Mouse (Mus musculus): ENCODE measurements around the gene Inppl1. TPM values are rescaled to one million over a fixed set of nuclear protein-coding genes. Genes with fewer than 3 reads are reported as not detected.
A peak's percentile ranks its signal among the peaks of the same experiment; 100 is the strongest.

The Inppl1 gene
- 53.0 and 108 TPM in 2 replicates for polyA plus RNA-seq (2012; rRNA removed)

DNA sequence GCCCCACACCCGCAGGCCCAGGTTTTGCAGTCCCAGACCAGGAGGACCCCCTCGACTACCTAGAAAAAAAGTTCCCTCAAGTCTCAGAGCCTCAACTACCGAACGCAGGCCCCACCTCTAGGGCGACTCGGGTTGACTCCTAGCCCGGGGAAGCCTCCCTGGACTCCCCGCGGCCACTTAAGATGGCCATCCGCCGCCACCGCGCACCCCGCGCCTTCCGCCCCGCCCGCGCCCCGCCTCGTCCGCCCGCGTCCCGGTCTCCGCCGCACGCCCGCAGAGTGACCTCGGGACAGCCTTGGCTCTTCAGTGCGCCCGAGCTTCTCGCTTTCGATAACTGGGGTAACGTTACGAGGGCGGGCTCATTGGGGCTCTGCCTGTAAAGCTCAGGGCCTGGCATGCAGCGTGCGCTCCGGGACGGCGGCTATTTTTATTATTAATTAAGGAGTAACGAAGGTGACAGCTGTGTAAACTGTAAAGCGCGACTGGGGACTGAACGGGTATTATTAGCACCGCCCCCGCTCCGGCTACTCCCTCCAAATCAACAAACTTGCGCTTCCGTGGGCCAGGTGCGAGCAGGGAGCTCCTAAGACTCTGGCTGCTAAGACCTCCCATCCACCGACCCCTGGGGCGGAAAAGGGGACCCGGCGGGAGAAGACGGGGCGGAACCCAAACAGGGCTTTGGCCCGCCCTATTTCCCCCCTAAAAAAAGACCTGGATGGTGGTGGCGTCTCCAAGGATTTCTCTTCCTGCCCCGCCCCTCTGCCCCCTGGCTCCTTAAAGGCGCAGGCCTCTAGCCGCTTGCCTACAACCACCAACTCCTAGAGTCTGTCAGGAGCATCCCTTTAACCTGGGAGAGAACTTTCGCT lies at the start of gene Inppl1:
TSS of gene Inppl1 (minus strand) at position 624 of the 866 bp plus-strand sequence.
- WGBS: under 1% methylated on average over 64 of the region's 64 CpGs
- Histone ChIP-seq H3K4me3 (ENCODE audit: low read depth, low read length) (peak within 1 kb of the TSS; percentile 96), H3K36me3 (ENCODE audit: control insufficient read depth, insufficient read depth, low read length) (peaks cover 12% of the 10 kb centered on the region), H3K27me3 (ENCODE audit: control insufficient read depth, insufficient read depth, low read length) (no peaks in the 10 kb centered on the region), H3K4me1 (ENCODE audit: control insufficient read depth, insufficient read depth, insufficient read length, low read length) (no peaks in the 10 kb centered on the region; the same call in 1 of the 2 replicates), H3K27ac (ENCODE audit: insufficient read depth, low read depth, low read length) (peak within 1 kb of the TSS; percentile 90)
- TF ChIP-seq POLR2A (IDR thresholded peaks at IDR 0.05; ENCODE audit: low read depth, low read length): peak; percentile 12; the same call in 1 of the 2 replicates
- TF ChIP-seq CTCF (IDR thresholded peaks at IDR 0.05; ENCODE audit: extremely low read depth, insufficient read length, insufficient replicate concordance, low read depth, low read length): peak; percentile 47; the same call in 1 of the 2 replicates

DNA sequence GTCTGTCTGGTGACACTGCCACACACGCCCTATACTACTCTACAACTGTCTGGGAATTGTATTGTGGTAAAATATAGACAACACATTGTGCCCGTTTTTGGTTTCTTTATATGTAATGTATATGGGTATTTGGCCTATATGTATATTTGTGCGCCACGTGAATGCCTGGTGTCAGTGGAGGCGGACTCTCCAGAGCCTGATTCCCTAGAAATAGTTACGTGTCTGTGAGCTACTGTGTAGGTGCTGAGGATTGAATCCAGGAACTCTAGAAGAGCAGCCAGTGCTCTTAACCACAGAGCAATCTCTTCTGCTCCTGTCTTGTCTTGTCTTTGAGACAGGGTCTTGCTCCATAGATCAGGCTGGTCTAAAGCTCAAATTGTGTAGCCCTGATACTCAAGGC lies 48.2 kb upstream of the Inppl1 start:
- no peaks in the 10 kb centered on the region for H3K27me3 ChIP-seq (ENCODE audit: control insufficient read depth, insufficient read depth, low read length)
- H3K27ac ChIP-seq (ENCODE audit: insufficient read depth, low read depth, low read length): no peak overlapping the region
- no peak overlapping the region for H3K4me3 ChIP-seq (ENCODE audit: low read depth, low read length)
- no peaks in the 10 kb centered on the region for H3K36me3 ChIP-seq (ENCODE audit: control insufficient read depth, insufficient read depth, low read length)
- 86% methylated on average over 6 of the region's 6 CpGs for WGBS
- TF ChIP-seq POLR2A (IDR thresholded peaks at IDR 0.05; ENCODE audit: low read depth, low read length) (no peak), CTCF (IDR thresholded peaks at IDR 0.05; ENCODE audit: extremely low read depth, insufficient read length, insufficient replicate concordance, low read depth, low read length) (no peak)
- no peaks in the 10 kb centered on the region for H3K4me1 ChIP-seq (ENCODE audit: control insufficient read depth, insufficient read depth, insufficient read length, low read length)

DNA sequence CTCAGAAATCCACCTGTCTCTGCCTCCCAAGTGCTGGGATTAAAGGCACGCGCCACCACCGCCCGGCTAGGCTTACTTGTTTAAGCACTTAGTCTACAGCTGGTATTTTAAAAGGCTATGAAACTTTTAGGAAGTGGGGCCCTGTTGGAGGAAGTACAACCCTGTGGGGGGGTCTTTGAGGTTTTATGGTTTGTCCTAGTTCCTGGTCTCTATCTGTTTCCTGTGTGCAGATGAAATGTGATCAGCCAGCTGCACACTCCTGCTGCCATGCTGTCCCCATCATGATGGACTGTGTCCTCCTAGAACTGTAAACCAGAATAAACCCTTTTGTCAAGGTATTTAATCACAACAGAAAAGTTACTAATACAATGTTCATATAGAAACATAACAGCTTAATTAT lies 46.1 kb upstream of the Inppl1 start:
- no peaks in the 10 kb centered on the region for H3K27me3 ChIP-seq (ENCODE audit: control insufficient read depth, insufficient read depth, low read length)
- WGBS: 97% methylated on average over 4 of the region's 4 CpGs
- no peak overlapping the region for H3K27ac ChIP-seq (ENCODE audit: insufficient read depth, low read depth, low read length)
- no peaks in the 10 kb centered on the region for H3K36me3 ChIP-seq (ENCODE audit: control insufficient read depth, insufficient read depth, low read length)
- H3K4me3 ChIP-seq (ENCODE audit: low read depth, low read length): no peak overlapping the region
- no peak for TF ChIP-seq POLR2A (IDR thresholded peaks at IDR 0.05; ENCODE audit: low read depth, low read length)
- no peak for TF ChIP-seq CTCF (IDR thresholded peaks at IDR 0.05; ENCODE audit: extremely low read depth, insufficient read length, insufficient replicate concordance, low read depth, low read length)
- H3K4me1 ChIP-seq (ENCODE audit: control insufficient read depth, insufficient read depth, insufficient read length, low read length): no peaks in the 10 kb centered on the region

DNA sequence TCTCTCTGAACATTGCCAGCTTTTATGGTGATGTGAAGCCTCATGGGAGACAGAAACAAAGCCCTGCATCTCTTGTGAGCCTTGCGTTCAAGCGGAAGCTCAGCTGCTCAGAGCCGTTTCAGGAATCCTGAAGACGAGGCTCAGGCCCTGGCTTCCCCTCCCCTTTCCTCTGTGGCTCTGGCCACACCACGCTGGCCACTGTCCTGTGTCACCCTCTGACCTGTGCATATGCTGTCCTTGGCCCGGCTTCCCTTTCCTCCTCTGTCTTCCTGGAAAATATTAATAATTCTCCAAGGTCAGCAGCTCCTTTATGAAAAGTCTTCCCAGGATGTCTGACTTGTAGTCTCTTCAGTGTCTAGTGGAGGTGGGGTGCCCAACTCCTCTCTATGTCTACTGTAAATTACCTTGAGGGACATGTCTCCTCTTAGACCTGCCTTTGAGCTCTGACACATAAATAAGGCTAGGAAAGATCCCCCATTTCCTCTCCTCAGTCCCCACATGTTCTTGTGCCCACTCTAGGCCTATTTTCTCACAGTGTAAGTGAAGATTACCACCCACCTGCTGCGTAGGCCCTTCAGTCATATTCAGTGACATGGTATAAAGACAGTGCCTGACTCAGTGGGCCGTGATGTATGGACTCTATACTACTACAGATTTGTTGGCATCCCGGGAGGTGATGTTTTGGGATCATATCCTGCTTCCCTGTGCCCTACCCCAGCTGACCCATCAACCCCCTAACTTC lies 44.6 kb upstream of the Inppl1 start:
- 80% methylated on average over 9 of the region's 9 CpGs for WGBS
- no peaks in the 10 kb centered on the region for H3K36me3 ChIP-seq (ENCODE audit: control insufficient read depth, insufficient read depth, low read length)

DNA sequence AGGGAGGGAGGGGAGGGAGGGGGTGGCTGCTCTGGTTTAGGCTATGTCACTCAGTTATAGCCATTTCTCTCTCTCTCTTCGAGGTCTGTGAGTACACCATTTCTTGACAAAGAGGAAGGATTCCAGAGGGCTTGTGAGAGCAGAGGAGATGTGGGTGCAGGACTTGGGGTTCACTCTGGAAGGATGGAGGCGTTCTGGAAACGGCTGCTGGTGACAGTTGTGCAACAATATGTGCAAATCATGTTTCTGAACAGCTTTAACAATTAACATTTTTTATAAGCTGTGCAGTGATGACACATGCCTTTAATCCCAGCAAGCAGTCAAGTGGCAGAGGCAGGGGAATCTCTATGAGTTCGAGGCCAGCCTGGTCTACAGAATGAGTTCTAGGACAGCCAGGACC lies 42.8 kb upstream of the Inppl1 start:
- no peaks in the 10 kb centered on the region for H3K36me3 ChIP-seq (ENCODE audit: control insufficient read depth, insufficient read depth, low read length)
- H3K27ac ChIP-seq (ENCODE audit: insufficient read depth, low read depth, low read length): no peak overlapping the region
- H3K27me3 ChIP-seq (ENCODE audit: control insufficient read depth, insufficient read depth, low read length): no peaks in the 10 kb centered on the region
- TF ChIP-seq POLR2A (IDR thresholded peaks at IDR 0.05; ENCODE audit: low read depth, low read length) (no peak), CTCF (IDR thresholded peaks at IDR 0.05; ENCODE audit: extremely low read depth, insufficient read length, insufficient replicate concordance, low read depth, low read length) (no peak)
- no peak overlapping the region for H3K4me3 ChIP-seq (ENCODE audit: low read depth, low read length)
- WGBS: 70% methylated on average over 4 of the region's 4 CpGs
- H3K4me1 ChIP-seq (ENCODE audit: control insufficient read depth, insufficient read depth, insufficient read length, low read length): no peaks in the 10 kb centered on the region

More for the DNA sequence above, 44.6 kb upstream of the Inppl1 start:
- TF ChIP-seq CTCF (IDR thresholded peaks at IDR 0.05; ENCODE audit: extremely low read depth, insufficient read length, insufficient replicate concordance, low read depth, low read length) (no peak), POLR2A (IDR thresholded peaks at IDR 0.05; ENCODE audit: low read depth, low read length) (no peak)
- Histone ChIP-seq H3K27ac (ENCODE audit: insufficient read depth, low read depth, low read length) (no peak overlapping the region), H3K4me3 (ENCODE audit: low read depth, low read length) (no peak overlapping the region), H3K27me3 (ENCODE audit: control insufficient read depth, insufficient read depth, low read length) (no peaks in the 10 kb centered on the region), H3K4me1 (ENCODE audit: control insufficient read depth, insufficient read depth, insufficient read length, low read length) (no peaks in the 10 kb centered on the region)

DNA sequence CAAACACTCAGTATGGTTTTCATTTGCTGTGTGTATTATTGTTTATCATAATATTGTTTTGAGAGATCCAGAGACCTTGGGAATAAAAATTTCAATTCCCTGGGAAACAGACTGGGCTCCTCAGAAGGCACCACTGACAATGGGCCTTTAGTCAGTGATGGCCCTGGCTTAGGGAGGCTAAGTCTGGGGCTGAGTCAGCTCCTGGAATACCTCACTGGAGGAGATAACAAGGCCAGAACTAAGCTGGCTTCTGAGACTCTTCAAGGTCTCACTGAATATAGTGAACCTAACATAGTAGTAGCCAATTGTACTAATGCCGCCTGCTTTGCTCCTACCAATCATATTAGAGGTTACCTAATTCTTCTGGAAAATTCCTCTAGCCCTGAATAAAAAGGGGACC lies 37.9 kb upstream of the Inppl1 start:
- Histone ChIP-seq H3K27me3 (ENCODE audit: control insufficient read depth, insufficient read depth, low read length) (no peaks in the 10 kb centered on the region), H3K27ac (ENCODE audit: insufficient read depth, low read depth, low read length) (no peak overlapping the region), H3K36me3 (ENCODE audit: control insufficient read depth, insufficient read depth, low read length) (no peaks in the 10 kb centered on the region), H3K4me3 (ENCODE audit: low read depth, low read length) (no peak overlapping the region), H3K4me1 (ENCODE audit: control insufficient read depth, insufficient read depth, insufficient read length, low read length) (no peaks in the 10 kb centered on the region)
- TF ChIP-seq POLR2A (IDR thresholded peaks at IDR 0.05; ENCODE audit: low read depth, low read length): no peak
- no peak for TF ChIP-seq CTCF (IDR thresholded peaks at IDR 0.05; ENCODE audit: extremely low read depth, insufficient read length, insufficient replicate concordance, low read depth, low read length)
- WGBS: 93% methylated on average over 1 of the region's 1 CpGs

DNA sequence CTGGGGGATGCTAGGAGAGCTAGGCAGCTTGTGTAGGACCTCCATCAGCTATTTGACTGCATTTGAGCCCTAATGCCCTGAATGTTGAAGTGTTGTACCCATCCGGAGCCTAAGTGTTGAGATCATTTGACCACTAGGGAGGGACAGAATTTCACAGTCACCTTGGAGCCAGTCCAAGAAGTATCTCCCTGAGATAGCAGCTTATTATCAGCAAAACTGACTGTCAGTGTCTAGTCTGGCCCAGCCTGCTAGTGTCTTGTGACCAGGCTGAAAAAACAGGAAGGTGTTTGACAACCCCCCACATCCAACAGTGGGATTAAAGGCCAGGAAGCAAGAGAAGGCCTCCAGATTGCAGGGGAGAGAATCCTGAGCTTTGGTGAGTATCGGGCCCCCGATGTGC lies 33.3 kb upstream of the Inppl1 start:
- WGBS: 55% methylated on average over 3 of the region's 3 CpGs
- no peaks in the 10 kb centered on the region for H3K4me1 ChIP-seq (ENCODE audit: control insufficient read depth, insufficient read depth, insufficient read length, low read length)
- no peaks in the 10 kb centered on the region for H3K36me3 ChIP-seq (ENCODE audit: control insufficient read depth, insufficient read depth, low read length)
- TF ChIP-seq CTCF (IDR thresholded peaks at IDR 0.05; ENCODE audit: extremely low read depth, insufficient read length, insufficient replicate concordance, low read depth, low read length): no peak
- no peak for TF ChIP-seq POLR2A (IDR thresholded peaks at IDR 0.05; ENCODE audit: low read depth, low read length)
- no peaks in the 10 kb centered on the region for H3K27me3 ChIP-seq (ENCODE audit: control insufficient read depth, insufficient read depth, low read length)
- H3K4me3 ChIP-seq (ENCODE audit: low read depth, low read length): no peak overlapping the region
- H3K27ac ChIP-seq (ENCODE audit: insufficient read depth, low read depth, low read length): no peak overlapping the region

Data from small intestine, adult 2 months (tissue).